Mouse (Mus musculus) limb, embryonic 11.5 days (tissue): ENCODE data around the gene Ripk1. TPM values are rescaled to one million over a fixed set of nuclear protein-coding genes. Genes with fewer than 3 reads are reported as not detected.

Experiments
- polyA plus RNA-seq: library from polyadenylated mRNA; unstranded; fragments of >200 nt; fragmentation: Nextera tagmentation; extraction: Ambion mirVana; gene quantifications from 2 replicates; pipeline ENCODE4 v1.2.1, GENCODE M21; 2014

The Ripk1 gene
- polyA plus RNA-seq, 1 experiment from 2014 or later = 11.0 TPM

Other genes starting within 250 kb of the Ripk1 start
- gene Serpinb6e, start 159.0 kb upstream of the Ripk1 start, polyA plus RNA-seq = not detected in 2 replicates
- 0.28 and 0.84 TPM in 2 replicates for gene Serpinb6c, start 96.7 kb upstream of the Ripk1 start, polyA plus RNA-seq
- gene Nqo2, start 37.7 kb upstream of the Ripk1 start, polyA plus RNA-seq = 18.7 and 19.8 TPM in 2 replicates
- 41.8 and 43.1 TPM in 2 replicates for gene Serpinb6a, start 431 bp downstream of the Ripk1 start, polyA plus RNA-seq
- 36.1 and 41.9 TPM in 2 replicates for gene Bphl, start 35.2 kb downstream of the Ripk1 start, polyA plus RNA-seq
- gene Tubb2a, start 75.6 kb downstream of the Ripk1 start, polyA plus RNA-seq = 49.1 and 49.9 TPM in 2 replicates
- gene Tubb2b, start 128.1 kb downstream of the Ripk1 start, polyA plus RNA-seq = 22.1 and 24.4 TPM in 2 replicates
- gene Psmg4, start 160.6 kb downstream of the Ripk1 start, polyA plus RNA-seq = 88.2 and 95.1 TPM in 2 replicates